Mouse (Mus musculus): Measurements from ENCODE around the gene Arl4c.

Gene Arl4c

DNA sequence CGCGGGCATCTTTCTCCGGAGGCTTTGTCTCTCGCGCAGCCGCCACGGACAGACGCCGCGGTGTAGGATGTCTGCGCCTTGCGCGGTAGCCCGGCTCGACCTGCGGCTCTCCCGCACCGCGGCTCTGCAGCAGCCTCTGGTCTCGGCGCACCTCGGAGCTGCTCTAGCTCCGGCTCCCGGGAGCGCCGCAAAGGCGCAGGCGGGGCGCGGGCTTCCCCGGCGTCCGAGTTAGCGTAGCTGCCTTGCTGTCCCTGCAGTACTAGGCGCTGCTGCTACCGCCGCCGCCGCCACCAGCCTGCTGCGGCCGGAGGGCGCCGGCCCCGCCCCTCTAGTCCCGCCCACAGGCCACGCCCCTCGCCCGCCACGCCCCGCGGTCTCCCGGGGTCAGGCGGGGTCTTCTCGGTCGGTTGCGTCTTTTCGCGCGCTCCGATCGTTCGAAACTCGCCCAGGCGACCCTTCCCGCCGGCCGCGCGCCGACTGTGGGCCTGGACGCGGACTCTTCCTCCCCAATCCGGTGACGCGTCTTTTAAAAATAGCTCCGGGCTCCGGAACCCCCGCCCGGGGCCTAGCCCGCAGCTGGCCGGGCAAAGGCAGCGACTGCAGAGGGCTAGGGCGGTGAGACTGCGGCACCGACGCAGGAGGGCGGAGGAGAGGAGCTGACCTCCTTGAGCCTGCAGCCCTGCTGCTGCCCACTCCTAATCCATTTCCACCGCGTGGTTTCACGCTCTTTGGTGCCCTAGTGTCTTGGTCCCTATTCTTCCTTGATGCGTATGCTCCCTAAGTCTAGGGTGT, at the start of gene Arl4c:
Gene Arl4c, minus strand, starts transcription at position 352 of the 792 bp plus-strand sequence.
- DNase-seq (ENCODE audit: low spot score): peak; percentile 80

DNA sequence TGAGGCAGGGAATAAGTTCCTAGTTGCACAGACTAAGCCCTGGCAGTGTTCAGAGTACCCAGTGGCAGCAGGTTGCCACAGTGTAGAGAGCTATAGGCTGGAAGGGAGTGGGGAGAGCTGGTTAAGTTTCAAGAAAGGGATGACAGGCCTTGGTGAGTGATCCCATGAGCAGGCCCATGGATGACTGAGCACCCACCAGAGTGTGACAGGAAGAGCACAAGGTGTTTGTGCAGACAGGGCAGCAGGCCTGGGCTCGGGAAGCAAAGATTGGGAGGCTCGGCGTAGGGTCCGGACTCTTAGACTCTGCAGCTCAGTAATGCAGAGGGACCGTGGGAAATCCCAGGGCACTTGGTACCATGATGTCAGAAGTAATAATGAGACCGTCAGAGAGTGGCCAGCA, 49.3 kb upstream of the Arl4c start:
- DNase-seq (ENCODE audit: low spot score): no peak

DNA sequence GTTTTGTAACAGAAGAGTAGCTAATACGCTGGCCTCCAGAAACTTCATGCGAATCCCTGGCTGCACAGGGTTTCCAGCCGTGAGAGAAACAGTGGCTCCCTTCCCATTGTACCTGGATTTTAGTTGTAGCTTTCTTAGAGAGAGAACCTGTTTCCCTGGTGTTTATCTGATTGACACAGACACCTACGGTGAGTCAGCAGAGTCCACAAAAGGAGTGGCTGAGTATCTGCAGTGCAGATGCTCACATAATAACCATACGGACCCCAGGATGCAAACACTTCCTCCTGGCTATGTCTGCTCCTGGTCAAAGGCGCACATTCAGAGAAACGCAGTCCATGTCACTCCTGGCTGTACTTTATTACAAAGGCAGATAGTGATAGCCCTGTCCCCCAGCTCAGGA, 48.6 kb upstream of the Arl4c start:
- no peak for DNase-seq (ENCODE audit: low spot score)

DNA sequence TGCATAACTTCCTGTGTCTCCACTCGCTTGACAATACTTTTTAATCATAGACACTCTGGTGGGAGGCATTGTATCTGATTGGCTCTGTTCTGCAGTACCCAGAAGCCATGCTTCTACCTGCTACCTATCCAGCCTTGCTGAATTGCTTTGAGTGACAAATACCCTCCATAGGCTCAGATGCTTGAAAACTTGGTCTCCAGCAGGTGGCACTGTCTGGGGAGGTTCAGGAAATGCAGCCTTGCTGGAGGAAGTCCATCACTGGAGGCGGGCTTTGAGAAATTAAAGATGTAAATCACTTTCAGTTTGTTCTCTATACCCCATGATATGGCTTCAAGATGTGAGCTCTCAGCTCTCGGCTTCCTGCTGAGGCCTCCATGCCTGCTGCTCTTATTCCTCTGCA, 48.1 kb upstream of the Arl4c start:
- DNase-seq (ENCODE audit: low spot score): no peak

DNA sequence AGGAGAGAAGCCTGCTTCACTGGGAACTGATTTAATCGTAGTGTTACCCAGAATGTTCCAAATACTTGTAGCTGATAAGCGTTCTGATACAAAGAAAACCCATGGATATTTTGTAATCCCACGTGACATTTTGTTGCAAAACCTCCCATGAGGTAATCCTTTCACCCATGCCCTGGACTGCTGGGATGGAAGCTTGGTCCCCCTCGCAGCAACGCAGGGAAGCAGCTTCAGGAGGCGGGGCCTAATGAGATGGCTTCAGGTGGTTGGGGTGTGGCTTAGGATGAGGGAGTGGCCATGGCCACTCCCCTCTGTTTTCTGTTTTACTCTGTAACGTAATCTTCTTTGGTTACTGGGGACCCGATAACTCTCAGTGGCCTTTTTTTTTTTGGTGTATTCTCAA, 47.1 kb upstream of the Arl4c start:
- no peak for DNase-seq (ENCODE audit: low spot score)

DNA sequence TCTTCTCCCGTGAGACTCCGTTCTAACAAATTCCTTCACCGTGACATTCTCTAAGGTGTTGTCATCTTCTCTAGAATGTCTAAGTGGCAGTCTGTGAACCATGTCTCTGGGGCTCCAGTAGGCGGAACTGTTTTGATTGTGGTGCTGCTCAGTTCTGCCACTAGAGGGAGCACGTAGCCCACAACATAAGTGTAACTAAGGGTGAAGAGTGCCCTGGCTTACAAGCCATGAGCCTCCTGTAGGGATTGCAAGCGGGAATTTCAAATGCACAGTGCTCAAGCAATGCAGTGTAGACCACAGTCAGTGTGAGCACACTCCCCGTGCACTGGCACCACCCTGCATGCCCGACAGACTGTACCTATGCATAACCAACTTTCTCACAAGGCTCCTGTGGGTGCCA, 43.2 kb upstream of the Arl4c start:
- peak; percentile 74 for DNase-seq (ENCODE audit: low spot score)

DNA sequence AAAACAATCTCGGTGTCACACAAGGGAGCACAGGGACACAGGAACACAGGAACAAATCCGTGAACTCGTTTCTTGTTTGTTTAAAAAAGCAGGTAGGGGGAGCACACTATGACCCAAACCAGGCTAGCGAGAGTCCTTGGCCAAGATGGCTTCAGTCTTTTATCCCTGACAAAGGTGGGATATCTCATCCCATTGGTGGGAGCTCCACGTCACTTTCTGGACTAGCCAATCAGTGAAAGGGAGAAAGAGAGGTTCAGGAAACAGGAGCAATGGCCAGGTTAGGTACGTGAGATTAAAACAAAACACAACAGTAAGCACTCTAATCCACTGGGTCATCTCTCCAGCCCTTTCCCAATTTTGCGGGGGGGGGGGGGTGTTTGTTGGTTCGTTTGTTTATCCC, 42.2 kb upstream of the Arl4c start:
- DNase-seq (ENCODE audit: low spot score): no peak

DNA sequence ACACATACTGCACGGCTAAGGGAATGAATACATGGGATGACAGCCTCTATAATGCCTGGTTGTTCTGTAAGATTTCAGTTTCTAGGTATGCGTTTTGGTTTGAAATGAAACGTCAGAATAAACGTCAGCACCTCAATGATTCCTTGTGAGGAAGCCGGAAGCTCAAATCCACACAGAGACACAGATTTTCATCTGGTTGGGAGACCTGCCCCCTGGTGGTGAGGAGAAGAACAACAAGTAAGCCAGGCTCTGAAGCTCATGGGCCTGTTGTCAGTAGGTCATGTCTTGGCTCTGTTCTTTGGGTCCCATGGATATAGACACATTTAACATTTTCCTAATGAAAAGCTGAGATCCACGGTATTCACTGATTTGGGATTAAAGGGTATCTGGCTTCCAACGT, 40.4 kb upstream of the Arl4c start:
- DNase-seq (ENCODE audit: low spot score): no peak

DNA sequence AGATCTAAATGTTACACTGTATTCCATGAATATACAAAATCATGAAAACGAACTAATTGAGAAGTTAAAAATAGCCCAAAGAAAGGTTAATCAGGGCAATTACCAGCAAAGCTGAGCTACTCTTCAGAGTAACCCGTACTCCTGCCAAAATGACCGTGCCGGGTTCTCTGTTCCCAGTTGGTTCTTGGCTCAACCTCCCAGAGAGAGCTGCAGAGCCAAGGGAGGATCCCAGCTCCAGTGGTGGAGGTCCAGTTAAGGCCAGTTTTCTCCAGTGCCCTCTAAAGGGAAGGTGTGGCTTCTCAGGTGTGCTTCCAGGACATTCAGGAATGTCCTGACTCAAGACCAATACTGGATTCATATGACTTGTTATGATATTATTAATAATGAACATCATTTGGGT, 37.5 kb upstream of the Arl4c start:
- no peak for DNase-seq (ENCODE audit: low spot score)

DNA sequence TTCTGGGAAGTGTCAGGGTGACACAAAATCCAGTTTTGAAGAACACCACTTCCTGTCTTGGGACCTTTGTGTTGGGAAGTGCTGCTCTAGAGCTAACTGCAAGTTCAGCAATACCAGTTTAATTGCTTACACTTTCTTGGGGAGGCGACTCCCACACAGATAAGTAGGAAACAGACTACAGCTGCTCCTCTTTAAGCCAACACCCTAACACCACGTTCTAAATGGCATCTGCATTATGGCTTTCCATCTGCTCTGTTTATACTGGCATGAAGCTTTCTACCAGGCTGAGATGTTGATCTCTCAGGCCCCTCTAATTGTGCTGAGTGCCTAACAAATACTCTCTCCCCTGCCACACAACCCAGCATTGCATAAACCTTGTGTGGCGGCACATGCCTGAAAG, 36.9 kb upstream of the Arl4c start:
- no peak for DNase-seq (ENCODE audit: low spot score)

DNA sequence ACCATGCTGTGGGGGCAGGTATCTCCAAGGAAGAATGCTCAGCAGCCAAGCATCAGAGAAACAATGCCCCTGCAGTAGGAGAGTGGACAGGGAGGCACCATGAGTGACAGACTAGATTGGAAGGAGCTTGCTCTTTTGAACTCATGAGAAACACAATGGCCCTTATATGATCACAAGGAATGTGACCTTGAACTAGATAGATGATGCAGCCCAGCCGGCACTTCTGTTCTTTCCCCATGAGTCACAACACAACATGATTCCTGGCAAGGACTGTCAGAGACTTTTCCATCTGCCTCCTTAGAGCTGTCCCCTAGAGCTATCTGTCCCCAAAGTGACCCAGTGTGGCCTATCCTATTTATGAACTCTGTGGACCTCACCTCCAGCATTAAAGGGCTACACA, 27.5 kb upstream of the Arl4c start:
- DNase-seq (ENCODE audit: low spot score): no peak

DNA sequence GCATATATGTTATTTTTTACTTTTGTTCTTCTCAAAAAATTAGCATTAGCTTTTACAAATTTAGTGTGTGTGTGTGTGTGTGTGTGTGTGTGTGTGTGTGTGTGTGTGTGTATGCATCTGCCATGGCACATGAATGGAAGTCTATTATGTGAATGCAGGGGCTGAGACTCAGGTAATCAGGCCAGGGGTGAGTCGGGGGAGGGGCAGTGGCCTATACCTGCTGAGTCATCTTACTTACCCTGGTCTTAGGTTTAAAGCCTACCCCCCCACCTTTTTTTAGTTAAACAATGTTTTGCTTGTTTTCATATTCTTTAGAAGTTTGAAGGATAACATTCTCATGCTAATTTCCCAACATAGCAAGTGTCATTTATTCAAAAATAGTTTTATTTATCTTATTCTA, 25.3 kb upstream of the Arl4c start:
- DNase-seq (ENCODE audit: low spot score): no peak

DNA sequence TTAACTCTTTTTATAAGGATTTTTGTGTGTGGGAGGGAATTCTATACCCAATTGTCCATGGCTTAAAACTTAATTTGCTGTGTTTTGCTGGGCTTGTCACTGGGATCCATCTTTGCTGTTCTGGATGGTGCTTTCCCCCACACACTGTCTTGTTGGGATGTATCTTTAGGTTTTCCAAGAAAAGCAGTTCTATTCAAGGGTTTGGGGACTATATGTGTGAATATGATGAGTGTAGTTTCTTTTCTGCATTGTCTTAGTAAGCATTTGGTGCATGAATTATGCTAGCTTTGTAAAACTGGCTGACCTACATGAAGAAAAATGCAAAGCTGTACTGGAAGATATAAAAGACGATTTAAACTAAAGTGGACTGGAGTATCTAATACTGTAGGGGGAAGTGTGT, 23.7 kb upstream of the Arl4c start:
- no peak for DNase-seq (ENCODE audit: low spot score)

DNA sequence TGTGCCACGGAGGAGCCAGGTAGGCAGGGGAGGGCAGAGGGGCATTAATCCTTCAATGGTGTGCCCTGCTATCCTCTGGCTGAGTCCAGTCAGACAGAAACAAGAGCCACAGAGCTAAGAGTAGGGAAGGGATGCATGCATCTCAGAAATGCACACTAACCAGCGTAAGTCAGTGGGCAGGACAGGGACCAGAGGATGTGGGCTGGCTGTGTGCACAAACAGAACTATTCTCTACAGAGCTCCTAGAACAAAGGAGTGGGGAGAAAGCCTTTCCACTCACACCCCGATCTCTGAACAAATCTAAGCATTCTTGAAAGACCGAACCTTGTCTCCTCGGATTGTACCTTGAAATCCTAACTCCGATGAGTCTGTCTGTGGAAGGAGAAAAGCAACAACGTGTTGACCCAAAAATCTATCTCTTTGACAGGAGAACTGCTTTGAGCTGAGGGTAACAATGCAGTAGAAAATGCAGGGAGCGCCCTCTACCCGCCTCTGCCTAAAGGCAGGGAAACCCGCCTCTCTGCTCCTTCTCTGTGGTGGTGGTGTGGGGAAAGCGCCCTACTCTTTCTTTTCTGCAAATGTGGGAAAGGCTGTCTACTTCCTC, 18.7 kb upstream of the Arl4c start:
- DNase-seq (ENCODE audit: low spot score): no peak

DNA sequence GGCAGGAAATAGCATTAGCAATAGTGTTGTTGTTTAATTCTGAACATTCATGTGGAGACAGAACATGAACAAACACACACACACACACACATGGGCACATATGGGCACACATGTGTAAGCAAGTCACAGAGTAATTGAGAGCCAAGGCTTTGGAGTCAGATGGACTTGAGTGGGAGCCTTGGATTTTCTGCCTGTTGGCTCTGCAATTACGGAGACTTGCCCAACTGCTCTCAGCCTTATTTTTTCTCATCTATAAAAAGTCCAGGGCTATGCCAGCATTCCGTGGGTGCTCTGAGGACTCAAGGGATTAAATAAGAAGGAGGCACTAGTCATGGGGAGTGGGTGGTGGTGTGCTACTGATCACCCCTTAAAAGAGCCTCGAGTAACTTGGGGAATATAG, 16.5 kb upstream of the Arl4c start:
- DNase-seq (ENCODE audit: low spot score): no peak

DNA sequence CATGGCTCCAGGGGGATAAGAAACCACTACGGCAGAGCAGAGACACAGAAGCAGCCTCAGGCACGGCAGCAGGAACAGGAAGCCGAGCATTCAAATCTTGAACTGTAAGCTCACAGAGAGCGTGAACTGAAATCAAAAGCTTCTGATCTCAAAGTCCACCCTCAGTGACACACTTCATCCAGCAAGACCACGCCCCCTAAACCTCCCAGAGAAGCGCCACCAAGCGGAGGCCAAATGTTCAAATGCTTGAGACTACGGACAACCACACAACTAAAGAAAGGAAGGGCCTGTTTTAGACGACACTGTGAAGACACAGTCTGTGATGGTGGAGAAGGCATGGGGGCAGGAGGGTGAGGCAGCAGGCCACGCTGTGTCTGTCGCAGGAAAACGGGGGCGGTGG, 15.7 kb upstream of the Arl4c start:
- DNase-seq (ENCODE audit: low spot score): no peak

DNA sequence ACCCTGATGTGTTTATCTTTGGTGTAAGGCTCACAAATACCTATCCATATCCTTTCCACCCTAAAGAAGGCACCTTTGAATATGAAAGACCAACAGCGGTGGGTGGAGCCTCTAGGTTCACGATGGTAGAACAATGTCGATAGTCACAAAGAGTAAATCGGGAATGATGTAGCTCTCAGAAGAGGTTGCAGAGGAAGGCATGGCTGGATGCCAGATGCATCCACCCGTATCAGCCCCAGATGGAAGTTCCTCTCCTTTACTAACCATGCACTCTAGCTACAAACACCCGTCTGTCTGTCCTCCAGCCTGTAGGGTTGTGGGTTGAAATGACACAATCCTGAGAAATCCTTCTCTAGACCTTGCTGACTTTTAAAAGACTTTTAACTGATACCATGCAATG, 10.0 kb upstream of the Arl4c start:
- DNase-seq (ENCODE audit: low spot score): no peak

DNA sequence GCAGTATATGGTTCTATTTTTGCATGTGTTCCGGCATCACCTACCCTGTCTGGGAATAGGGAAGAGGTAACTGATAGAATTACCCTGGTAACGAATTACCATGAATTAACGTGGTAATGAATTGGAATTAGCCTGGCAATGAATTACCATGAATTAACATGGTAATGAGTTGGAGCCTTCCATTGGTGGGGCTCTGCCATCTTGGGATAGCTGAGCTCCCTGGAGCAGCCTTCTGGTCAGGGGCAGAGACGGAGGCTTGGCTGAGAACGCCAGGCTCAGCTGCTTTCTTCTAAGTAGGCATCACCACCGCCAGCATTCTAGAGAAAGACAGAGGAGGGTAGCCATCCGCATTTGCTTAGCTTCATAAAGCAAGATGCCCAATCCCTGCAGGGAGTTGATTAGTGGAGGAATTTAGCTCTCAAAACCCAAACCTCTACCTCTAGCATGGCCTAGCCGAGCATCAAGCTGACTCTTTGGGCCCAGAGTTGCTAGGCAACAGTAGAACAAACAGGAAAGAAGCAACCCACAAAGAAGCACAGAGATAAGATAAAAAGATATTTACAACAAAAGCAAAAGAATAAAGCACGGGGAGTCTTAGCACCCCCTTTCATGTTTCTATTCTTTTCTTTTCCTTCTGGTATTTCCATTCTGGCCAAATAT, 6.8 kb upstream of the Arl4c start:
- no peak for DNase-seq (ENCODE audit: low spot score)

DNA sequence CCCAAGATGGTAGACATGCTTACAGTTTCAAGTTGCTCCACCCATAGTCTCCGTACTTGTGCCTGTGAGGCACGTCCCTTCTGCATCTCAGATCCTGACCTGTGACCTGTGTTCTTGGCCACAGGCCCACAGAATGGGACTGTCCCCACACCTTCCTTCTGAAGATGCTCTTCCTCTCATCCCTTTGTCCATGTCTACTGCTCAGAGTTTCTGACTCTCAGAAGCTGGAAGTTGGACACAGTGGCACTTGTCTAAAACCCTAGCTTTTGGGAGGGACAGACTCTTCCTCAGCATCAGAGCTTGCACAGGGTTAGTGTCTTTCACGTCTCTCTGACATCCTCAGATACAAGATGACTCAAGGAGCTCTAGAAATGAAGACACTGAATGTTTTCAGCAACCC, 6.2 kb upstream of the Arl4c start:
- DNase-seq (ENCODE audit: low spot score): no peak

DNA sequence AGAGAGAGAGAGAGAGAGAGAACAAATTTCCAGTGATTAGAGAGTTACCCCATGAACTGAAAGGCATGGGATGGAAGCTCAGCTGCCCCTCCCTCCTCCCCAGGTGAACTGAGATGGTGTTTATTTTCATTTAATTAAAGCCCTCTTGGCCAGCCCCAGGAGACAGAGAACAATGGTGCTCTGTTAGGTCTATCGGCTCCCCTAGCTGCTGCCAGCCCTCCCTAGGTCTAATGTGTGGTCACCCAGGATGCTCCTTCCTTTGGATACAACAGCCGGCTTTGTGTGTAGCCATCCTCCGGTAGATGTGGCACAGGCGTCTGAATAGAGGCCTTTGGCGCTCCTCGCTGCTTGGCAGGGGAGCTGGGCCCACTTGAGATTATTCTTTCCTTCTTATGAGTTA, 5.5 kb upstream of the Arl4c start:
- no peak for DNase-seq (ENCODE audit: low spot score)

DNA sequence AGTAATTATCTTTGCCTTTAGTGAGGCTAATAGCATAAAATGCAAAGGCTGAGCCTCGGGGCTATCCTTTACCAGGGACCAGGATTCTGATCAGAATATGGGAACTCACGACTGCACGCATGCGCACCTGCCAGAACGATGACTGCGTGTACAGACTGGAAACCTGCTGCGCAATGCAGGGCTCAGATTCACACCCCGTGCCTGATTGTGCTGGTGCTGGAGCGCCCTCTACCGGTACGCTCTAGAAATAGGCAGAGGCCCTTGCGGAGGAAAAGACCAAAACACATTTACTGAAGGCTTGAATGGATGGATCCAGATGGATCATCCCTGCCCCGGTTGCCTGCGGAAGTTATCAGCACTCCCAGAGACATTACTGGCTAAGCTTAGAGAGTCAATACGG, 3.8 kb upstream of the Arl4c start:
- peak; percentile 85 for DNase-seq (ENCODE audit: low spot score)

DNA sequence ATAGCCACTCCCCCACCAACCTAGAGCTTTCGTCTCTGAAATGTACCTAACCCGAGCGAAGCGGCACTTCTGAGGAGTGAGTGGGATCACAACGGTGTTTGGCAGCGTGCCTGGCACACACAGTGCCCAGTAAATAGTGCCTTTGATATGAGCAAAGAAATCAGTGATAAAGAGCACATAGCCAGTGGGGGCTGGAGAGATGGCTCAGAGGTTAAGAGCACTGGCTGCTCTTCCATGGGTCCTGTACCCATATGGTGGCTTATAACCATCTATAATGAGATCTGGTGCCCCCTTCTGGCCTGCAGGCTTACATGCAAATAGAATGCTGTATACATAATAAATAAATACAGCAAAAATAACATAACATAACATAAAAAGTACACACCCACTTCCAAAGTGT, 3.0 kb upstream of the Arl4c start:
- DNase-seq (ENCODE audit: low spot score): no peak
